ENCODE assay signal across 15 mouse cellular contexts in the genomic region with DNA sequence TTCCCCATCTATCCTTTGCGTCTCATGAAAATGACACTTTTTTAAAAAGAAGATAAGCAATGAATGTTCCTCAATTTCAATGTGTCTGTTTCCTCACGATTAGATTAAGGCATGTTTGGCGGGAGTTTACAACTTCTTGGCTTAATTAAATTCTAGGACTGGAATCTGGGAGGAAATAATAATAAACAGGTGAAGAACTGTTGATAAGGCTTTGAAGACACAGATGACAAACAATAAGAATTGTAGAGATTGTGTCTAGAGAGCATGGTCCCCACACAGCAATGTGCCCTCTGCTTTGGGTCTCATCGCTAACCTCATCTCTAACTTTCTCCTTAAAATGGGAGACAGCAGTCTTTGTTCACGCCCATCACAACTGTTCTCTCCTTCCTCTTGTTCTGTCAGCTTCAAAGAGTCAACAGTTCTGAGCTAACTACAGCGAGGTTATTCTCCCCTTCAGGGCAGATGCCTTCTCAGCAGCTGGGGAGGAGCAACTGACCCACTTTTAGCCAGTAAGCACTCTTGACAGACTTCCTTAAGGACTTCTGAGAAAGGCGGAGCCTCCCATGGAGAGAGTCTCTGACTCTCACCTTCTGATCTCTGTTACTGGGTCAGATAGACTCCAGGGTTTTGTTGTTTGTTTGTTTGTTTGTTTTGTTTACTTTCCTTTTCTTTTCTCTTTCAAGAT. TPM values are rescaled to one million over a fixed set of nuclear protein-coding genes. Genes with fewer than 3 reads are reported as not detected.
DNase-seq lines count a peak whose midpoint lies in the region; ATAC-seq and TF ChIP-seq lines count a peak whose summit lies in the region.
"Had no signal": no experiment of that assay in that cellular context is flagged by ENCODE, and none has a peak within 500 bp of the region (broad histone marks: within the 10 kb centered on the region; RNA-seq: fewer than 3 reads in every experiment).

No protein-coding gene starts in this region.

- H3K36me3 ChIP-seq in liver, embryonic 14.5 days (replicated peaks; ENCODE audit: control insufficient read depth, insufficient read depth, low read depth) = no peaks in the 10 kb centered on the region
- H3K36me3 ChIP-seq in hindbrain, embryonic 13.5 days = no peaks in the 10 kb centered on the region
- H3K36me3 ChIP-seq: embryonic facial prominence, embryonic 13.5 days; forebrain, embryonic 12.5 days had no signal

- peak overlapping the region; percentile 36 for H3K4me2 ChIP-seq in liver, embryonic 14.5 days (ENCODE audit: low read depth)
- no peak overlapping the region for H3K4me2 ChIP-seq in hindbrain, embryonic 13.5 days
- H3K4me2 ChIP-seq: embryonic facial prominence, embryonic 13.5 days; forebrain, embryonic 12.5 days; heart, embryonic 11.5 days; lung, embryonic 14.5 days had no signal

- WGBS in liver, embryonic 14.5 days (ENCODE audit: insufficient replicate concordance) = 10% methylated on average over 7 of the region's 7 CpGs
- WGBS in hindbrain, embryonic 13.5 days = 81% methylated on average over 7 of the region's 7 CpGs

- no peak overlapping the region for H3K4me3 ChIP-seq in liver, embryonic 14.5 days (ENCODE audit: insufficient read depth in 1 of 2, low read depth in 2 of 2, low read length in 2 of 2)
- H3K4me3 ChIP-seq in hindbrain, embryonic 13.5 days = no peak overlapping the region
- H3K4me3 ChIP-seq: embryonic facial prominence, embryonic 13.5 days; forebrain, embryonic 12.5 days had no signal

- H3K27me3 ChIP-seq in liver, embryonic 14.5 days (ENCODE audit: control insufficient read depth, insufficient read depth, low read length) = no peaks in the 10 kb centered on the region
- H3K27me3 ChIP-seq in hindbrain, embryonic 13.5 days = no peaks in the 10 kb centered on the region; the same call in 1 of the 2 replicates
- H3K27me3 ChIP-seq: embryonic facial prominence, embryonic 13.5 days; forebrain, embryonic 12.5 days had no signal

- no peaks in the 10 kb centered on the region for H3K9me3 ChIP-seq in liver, embryonic 14.5 days (ENCODE audit: control insufficient read depth, low read length)
- H3K9me3 ChIP-seq in hindbrain, embryonic 13.5 days = no peaks in the 10 kb centered on the region
- H3K9me3 ChIP-seq: embryonic facial prominence, embryonic 13.5 days; forebrain, embryonic 12.5 days had no signal

- peak; percentile 62; the same call in 1 of the 2 replicates for TF ChIP-seq EP300 in liver, embryonic 14.5 days (IDR thresholded peaks at IDR 0.05; ENCODE audit: low read depth)

- H3K27ac ChIP-seq in liver, embryonic 14.5 days = no peak overlapping the region
- no peak overlapping the region for H3K27ac ChIP-seq in hindbrain, embryonic 13.5 days
- H3K27ac ChIP-seq: embryonic facial prominence, embryonic 13.5 days; forebrain, embryonic 12.5 days had no signal

- H3K4me1 ChIP-seq in liver, embryonic 14.5 days (replicated peaks; ENCODE audit: control insufficient read depth in 2 of 2, insufficient read depth in 2 of 2, low read length in 1 of 2) = peaks cover 10 to 18% of the 10 kb centered on the region in 2 experiments
- H3K4me1 ChIP-seq in hindbrain, embryonic 13.5 days (replicated peaks) = no peaks in the 10 kb centered on the region
- H3K4me1 ChIP-seq: embryonic facial prominence, embryonic 13.5 days; forebrain, embryonic 12.5 days had no signal

- DNase-seq in heart, adult 11 months = peak; percentile 95
- DNase-seq in heart, postnatal 4 days = no peak
- DNase-seq in brain, adult 2 months (ENCODE audit: low read depth, low spot score) = peak; percentile 30
- DNase-seq in liver, embryonic 14.5 days (ENCODE audit: low read depth in 3 of 3, low spot score in 3 of 3) = peak in 1 of 3 experiments; percentile 41
- peak; percentile 79 for DNase-seq in thymus, postnatal 0 days (ENCODE audit: low spot score)
- DNase-seq in natural killer cell, adult 2 months (ENCODE audit: low spot score in 2 of 2) = no peak
- no peak for DNase-seq in right cerebral cortex, postnatal 25 days
- DNase-seq: adrenal gland, adult 8-10 months; gastrocnemius, postnatal 10 days; kidney, postnatal 10 days; lung, embryonic 14.5 days had no signal

- no peak for TF ChIP-seq CTCF in liver, embryonic 14.5 days (IDR thresholded peaks at IDR 0.05; ENCODE audit: low read depth)

- ATAC-seq in liver, embryonic 14.5 days (ENCODE audit: insufficient read depth) = peak; percentile 69; the same call in 1 of the 2 replicates
- ATAC-seq in hindbrain, embryonic 13.5 days (ENCODE audit: low FRiP score) = no peak

- H3K9ac ChIP-seq in liver, embryonic 14.5 days (replicated peaks) = peak overlapping the region; percentile 43; the same call in 1 of the 2 replicates
- H3K9ac ChIP-seq in hindbrain, embryonic 13.5 days = no peak overlapping the region
- H3K9ac ChIP-seq: embryonic facial prominence, embryonic 13.5 days; forebrain, embryonic 12.5 days; lung, embryonic 14.5 days had no signal

RNA-seq across cellular contexts. Expression of gene Dock8, which starts 9.1 kb away (rescaled TPM):
- total RNA-seq in heart, postnatal 4 days (2021) = 10 to 100 TPM; 11.4 to 13.9 TPM
- 2.8 and 3.4 TPM in 2 replicates for polyA plus RNA-seq in liver, embryonic 14.5 days (2012; rRNA removed)
- polyA plus RNA-seq in liver, embryonic 14.5 days (2014; fragmentation: Nextera tagmentation; extraction: Ambion mirVana) = 5.9 TPM in 2 replicates
- 66.7 and 80.1 TPM in 2 replicates for polyA plus RNA-seq in thymus, postnatal 0 days (2015; fragmentation: Nextera tagmentation; extraction: Ambion mirVana)
- polyA plus RNA-seq in hindbrain, embryonic 13.5 days (2015; fragmentation: Nextera tagmentation; extraction: Ambion mirVana) = 1.4 and 2.2 TPM in 2 replicates

RNA-seq across cellular contexts. Expression of gene Cbwd1, which starts 28.9 kb away (rescaled TPM):
- 10 to 100 TPM; 11.5 to 12.9 TPM for total RNA-seq in heart, postnatal 4 days (2021)
- 2.6 and 5.8 TPM in 2 replicates for polyA plus RNA-seq in liver, embryonic 14.5 days (2012; rRNA removed)
- polyA plus RNA-seq in liver, embryonic 14.5 days (2014; fragmentation: Nextera tagmentation; extraction: Ambion mirVana) = 9.7 and 10.6 TPM in 2 replicates
- 15.4 and 19.6 TPM in 2 replicates for polyA plus RNA-seq in thymus, postnatal 0 days (2015; fragmentation: Nextera tagmentation; extraction: Ambion mirVana)
- polyA plus RNA-seq in hindbrain, embryonic 13.5 days (2015; fragmentation: Nextera tagmentation; extraction: Ambion mirVana) = 17.3 and 19.3 TPM in 2 replicates

Comparison
In these comparisons a context has a peak if more than half of its experiments do, and no peak if none do; other contexts are left out.
1. DNase-seq: peak in heart, adult 11 months (single experiment), brain, adult 2 months (single experiment) and thymus, postnatal 0 days (single experiment); none in heart, postnatal 4 days (single experiment), natural killer cell, adult 2 months (0 of 2) and right cerebral cortex, postnatal 25 days (single experiment).